Mouse (Mus musculus): Measurements from ENCODE around the gene Slc35b1. TPM values are rescaled to one million over a fixed set of nuclear protein-coding genes. Genes with fewer than 3 reads are reported as not detected.

Slc35b1 gene
- total RNA-seq, 2 experiments from 2014 or later = 43.9 to 44.1 TPM

DNA sequence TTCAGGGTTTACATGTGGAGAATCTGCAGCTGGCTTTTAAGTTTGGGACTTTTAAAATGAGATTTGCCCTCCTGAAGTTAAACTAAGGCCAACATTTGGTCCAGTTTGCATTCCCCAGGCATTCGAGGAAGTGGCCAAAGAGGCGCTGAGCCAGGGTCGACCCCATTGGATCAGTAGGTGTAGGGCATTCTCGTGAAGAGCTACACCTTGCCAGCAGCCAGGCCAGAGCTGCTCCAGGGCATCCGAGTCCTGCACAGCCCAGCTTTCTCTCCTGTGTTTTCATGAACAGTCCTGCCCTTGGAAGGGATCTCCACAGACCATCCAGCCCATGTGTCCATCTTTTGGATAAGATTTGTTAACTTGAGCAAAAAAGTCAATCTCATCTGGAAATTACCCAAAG, 20.1 kb upstream of the Slc35b1 start:
- no peak for DNase-seq (ENCODE audit: low spot score)

DNA sequence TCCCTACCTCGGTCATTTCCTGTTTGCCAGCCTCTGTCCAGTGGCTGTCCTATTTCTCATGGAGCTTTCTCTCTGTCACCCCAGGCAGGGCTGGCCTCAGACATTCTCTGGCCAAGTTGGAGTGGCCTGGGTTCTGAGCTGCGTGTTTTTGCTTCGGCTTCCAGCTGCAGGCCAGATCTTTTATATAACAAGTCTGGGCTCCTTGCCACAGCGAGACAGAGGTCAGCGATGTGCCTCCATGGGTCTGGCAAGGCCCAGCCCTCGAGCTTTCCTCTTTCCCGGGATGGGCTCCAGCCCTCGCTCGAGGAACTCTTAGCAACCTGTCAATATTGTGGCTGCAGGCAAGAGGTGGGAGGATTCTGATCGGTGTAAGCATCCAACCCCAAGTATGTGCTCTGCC, 18.9 kb upstream of the Slc35b1 start:
- peak; percentile 94 for DNase-seq (ENCODE audit: low spot score)

DNA sequence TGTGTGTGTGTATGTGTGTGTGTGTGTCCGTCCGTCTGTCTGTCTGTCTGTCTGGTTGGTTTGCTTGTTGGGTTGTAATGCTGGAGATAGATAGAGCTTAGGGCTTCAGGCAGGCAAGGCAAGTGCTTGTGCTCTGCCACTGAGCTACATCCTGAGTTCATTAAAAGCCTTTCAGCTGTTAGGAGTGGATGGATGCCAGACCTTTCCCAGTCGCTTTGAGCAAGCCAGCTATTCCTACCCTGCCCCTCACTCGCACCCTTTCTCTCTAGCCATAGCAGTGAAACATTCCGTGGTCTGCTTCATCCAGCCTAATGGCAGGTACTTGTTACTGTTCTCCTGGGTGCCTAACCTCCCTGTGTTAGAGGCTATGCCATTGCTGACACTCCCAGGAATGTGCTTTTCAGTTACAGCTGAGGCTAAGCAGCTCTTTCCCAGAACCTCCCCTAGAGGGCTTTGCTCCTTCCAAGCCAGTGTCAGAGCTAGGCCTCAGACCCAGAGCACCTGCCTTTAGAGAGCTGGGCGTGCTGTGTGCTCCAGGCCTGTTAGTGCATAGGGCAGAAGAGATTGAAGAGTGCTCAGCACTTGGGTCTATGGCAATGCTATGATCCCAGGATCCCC, 18.1 kb upstream of the Slc35b1 start:
- DNase-seq (ENCODE audit: low spot score) = peak; percentile 43

DNA sequence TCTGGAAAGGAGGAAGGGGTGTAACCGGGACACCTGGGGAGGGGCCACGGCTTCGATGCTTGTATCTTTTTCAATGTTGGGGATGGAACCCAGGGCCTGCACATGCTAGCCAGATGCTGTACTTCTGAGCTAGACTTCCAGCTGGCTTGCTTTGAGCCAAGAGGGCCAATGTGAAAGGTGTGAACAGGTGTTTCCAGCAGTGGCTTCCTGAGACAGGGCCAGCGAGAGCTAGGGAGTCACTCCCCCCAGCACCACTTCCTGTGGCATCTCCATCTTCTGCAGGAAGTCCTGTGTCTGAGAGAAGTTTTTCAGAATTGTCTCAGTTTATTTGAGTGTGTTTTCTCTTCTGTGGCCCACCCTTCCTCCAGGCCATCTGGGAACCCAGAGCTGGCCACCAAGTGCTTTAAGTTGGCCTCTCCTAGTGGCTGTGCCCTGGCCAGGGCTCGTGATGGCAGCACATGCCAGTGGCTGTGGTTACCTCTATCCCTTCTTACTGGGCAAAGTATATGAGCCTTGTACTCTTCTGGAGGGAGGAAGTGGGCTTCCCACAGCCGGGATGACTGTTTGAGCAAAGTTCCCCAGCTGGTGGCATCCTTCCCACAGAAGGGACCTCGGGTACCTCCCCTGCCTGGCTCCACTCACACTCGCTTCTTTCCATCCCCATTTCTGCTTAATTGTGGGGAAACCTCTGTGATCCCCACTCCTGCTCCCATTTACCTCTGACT, 17.3 kb upstream of the Slc35b1 start:
- no peak for DNase-seq (ENCODE audit: low spot score)

DNA sequence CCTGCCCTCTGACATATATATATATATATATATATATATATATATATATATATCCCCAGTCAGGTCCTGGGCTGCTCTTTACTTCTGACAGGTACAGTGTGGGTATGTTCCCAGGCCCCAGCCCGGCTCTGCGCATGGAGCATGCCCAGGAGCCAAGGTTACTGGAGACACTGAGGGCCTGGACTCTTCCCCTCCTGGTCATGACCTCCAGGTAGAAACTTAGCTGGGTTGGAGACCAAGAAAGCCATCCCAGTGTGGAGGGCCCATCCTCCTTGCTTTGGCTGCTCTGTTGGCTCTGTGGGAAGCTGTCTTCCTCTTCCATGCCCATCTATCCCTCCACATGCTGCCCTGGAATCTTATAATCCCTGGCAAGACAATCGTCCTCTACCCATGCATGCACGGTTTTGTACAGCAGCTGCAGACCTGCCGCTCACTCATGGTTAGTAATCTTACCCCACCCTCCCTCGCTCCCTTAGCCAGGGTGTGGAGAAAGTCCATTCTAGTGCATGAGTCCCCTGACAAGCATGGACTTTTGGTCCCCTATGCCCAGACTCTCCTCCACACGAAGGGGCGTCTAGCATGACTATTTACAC, 16.2 kb upstream of the Slc35b1 start:
- DNase-seq (ENCODE audit: low spot score) = no peak

DNA sequence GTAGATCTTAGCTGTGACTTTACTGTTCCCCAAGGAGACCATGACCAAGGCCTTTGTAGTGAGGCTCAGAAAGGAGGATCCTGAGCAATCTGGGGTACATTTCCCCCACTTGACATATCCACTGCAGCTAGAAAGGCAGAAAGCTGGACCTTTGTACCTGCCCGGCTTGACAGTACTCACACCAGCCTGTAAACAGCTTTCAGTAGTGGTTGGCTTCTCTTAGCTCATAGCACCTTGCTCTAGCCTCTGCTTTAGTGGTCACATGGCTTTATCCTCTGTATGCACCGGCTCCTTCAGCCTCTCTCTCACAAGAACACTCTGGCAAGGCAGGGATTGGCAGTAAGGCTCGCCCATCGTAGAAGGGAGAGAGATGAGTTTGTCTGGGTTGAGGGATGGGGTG, 15.6 kb upstream of the Slc35b1 start:
- no peak for DNase-seq (ENCODE audit: low spot score)

DNA sequence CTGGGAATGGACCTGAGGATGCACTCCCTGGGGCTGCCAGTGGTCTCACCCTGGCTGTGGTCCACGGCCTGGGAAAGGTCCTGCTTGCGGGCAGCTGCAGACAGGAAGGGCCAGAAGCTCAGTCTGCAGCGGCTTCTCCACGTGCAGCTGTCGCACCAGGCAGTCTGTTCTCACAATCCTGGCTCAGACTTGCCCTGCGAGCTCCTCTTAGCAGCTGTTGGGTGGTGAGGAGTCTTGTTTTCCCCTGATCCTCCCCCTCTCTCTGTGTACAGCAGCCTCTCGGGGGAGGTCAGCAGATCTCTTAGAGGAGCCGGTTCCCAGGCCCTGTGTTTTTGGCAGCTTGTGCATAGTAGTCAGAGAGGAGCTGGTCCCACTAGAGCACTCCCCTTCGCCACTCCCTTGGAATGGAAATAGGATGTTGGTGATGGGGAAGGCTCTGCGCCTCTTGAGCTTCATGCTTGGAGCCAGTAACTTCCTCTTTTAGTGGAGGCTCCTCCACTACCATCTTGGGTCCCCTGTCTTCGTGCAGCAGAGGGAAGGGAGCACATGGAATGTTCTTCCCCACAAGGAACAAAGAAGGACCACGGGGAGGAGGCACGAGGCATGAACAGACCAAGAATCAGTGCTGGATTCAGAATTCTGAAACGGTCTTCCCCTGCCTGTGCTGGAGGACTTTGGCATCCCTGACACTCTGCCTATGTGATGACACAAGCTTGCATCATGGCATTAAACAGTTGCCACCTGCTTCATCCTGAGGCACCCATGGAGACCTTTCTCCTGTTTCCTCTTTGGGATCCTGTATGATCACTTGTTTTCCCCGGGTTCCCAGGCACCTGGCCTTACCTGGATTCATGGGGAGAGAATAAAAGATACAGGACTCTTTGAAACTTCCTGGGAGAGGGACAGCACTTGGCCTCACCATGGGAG, 14.3 kb upstream of the Slc35b1 start:
- peak; percentile 79 for DNase-seq (ENCODE audit: low spot score)

DNA sequence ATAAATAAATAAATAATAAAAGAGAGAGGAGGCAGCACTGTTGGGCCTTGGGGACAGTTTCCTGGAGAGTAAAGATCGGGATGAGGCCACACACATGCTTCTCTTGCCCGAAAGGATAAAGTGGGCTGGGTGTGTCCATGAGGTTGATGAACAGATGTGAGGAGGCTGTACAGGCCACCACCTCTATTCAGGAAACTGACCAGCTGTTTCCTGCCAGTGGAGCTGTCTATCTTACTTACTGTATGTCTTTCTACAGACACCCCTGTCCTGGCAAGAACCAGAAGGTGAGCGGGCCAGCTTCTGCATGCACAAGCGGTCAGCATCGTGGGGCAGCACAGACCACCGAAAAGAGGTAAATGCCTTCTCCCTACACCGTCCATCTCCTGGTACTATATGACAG, 13.3 kb upstream of the Slc35b1 start:
- DNase-seq (ENCODE audit: low spot score) = no peak

DNA sequence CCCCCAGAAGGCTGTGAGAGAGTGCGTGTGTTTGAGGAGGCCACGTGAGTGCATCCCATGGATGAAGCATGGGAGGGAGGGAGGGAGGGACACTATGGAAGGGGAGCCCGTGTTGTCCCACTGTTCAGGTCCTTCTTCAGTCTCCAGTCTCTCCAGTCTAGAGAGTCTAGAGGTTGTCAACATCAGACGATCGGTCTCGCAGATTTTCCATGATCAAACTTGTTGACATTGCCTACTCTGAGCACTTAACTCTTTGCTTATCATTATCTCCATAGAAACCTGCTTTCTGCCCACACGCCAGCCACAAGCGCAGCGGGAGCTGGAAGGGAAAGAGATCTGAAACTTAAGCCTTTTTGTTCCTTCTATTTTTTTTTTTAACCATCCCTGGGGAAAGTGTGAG, 5.6 kb upstream of the Slc35b1 start:
- DNase-seq (ENCODE audit: low spot score) = no peak

DNA sequence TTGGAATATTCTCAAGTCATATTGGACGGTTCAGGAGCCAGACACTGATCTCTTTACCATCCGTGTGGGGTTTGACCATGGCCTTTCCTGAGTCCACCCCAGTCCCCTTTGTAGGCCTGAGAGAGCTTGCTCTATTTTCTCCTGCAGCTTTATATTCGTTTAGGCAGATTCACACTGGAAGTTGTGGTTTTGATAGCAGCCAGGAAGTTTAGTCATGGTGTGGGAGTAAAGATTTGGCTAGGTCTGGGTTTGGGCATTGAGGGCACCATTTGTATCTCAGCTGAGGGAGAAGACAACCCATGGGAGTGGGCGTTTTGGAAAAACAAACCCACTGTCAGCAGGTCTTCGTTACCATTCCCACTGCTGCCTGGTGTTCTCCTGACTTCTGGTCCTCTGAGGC, 4.9 kb upstream of the Slc35b1 start:
- no peak for DNase-seq (ENCODE audit: low spot score)

DNA sequence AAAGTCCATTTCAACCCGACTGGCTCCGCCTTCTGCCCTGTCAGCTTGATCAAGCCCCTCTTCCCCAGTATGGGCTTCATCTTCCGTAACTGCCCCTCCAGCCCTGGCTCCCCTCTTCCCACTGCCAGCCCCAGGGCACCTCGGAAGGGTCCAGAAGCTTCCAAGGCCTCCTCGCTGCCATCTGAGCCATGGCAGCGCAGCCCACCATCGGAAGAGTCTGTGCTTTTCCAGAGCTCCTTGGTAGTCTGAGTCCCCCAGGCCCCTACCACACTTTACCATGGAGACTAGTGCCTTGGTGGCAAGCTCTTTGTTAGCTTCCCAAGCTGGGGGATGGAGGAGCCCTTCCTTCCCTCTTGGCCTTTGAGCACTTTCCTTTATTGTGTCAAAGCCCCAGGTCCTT, 3.8 kb upstream of the Slc35b1 start:
- DNase-seq (ENCODE audit: low spot score) = no peak

DNA sequence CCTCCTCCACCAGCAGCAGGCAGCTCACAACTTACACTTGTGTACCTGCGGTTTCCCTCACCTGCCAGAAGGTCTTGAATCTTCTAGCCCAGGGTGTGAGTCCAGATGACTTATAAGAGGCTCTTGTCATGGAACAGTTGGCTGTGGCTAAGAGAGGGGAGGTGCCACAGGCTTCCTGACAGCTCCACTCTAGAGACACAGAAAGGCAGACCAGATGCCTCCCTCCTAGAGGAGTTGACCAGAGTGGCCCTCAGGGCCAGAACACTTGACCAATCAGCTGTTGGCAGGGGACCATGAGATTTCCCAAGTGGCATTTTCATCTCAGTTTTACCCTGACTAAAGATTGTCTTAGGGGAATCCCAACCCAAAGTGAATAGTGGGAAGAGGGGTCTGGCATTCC, 3.3 kb upstream of the Slc35b1 start:
- DNase-seq (ENCODE audit: low spot score) = no peak

DNA sequence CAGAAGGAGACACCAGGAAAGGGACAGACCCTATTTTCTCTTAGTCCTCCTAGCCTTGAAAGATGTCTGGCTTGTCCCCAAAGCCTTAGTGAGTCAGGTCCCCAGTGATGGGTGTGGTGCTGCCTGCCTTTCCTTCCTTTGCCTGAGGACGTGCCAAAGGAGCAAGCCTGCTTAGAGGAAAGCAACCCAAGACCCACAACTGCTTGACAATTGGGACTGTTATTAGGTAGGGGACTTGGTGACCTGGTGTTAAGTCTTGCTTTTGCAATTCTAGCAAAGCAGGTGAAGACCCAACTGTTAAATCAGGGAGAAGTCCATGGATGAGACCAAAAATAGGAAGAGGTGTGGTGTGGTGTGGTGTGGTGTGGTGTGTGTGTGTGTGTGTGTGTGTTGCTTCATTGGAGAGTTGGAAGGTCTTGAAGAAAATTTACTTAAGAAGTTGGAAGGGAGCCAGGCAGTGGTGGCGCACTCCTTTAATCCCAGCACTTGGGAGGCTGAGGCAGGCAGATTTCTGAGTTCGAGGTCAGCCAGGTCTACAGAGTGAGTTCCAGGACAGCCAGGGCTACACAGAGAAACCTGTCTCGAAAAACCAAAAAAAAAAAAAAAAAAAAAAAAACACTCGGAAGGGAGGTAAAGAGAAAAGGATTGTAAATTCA, 1.0 kb upstream of the Slc35b1 start:
- DNase-seq (ENCODE audit: low spot score) = peak; percentile 80

DNA sequence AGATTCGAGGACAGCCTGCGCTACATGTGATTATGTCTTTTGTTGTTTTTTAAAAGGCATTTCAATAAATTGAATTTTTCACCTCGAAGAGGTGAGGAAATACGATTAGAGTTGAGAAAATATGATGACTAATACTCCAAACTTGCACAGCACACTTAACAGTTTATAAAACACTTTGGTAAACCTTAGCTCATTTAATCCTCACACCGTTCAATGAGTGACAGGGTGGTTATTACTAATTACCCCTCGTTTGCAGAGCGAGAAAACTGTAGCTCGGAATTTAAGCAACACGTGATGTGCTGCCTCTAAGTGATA, 531 bp upstream of the Slc35b1 start:
- DNase-seq (ENCODE audit: low spot score) = no peak

DNA sequence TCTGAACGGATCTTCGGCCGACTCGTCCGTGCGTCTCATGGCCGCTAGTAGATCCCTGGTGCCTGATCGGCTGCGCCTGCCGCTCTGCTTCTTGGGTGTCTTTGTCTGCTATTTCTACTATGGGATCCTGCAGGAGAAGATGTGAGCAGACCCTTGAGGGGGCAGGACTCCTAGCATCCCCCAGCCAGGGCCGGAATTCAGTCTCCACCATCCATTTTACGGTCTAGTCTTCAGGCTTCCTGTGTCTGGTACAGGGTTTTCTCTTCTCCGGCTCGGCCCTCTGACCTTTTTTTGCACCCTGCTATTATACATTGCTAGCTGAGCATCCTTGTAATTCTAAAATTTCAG, 455 bp downstream of the Slc35b1 start:
- no peak for DNase-seq (ENCODE audit: low spot score)

DNA sequence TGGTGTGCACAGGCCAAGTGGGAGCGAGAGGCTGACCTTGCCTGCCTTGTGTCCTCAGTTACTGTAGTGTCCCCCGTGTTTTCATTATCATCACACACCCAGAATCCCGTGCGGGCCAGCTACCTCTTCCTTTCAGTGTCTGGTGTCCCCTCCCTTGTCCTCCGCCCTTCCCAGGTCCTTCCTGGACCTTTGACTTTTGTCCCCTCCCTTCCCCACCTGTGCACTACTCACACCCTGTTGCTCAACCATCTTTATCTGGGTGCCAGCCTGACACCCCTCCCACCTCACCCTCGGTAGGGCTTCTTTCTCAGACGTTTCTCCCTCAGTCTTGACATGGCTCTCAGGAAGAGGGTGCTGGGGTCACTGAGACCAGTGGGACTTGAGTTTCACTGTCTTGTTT, 2.9 kb downstream of the Slc35b1 start:
- DNase-seq (ENCODE audit: low spot score) = no peak

DNA sequence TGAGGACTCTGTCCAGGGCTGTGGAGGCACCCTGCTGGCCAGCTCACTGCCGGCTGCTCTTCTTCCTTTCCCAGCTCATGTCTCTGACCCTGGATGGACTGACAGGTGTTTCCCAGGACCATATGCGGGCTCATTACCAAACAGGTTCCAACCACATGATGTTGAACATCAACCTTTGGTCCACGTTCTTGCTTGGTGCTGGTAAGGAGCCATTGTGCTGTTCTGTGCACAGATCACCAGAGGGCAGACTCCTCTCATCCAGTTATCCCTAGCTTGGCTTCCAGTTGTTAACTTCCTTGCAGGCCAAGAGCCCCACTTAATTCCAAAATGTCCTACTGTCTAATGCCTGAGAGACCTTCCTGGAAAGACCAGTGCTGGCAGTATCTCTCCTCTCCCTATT, 4.5 kb downstream of the Slc35b1 start:
- DNase-seq (ENCODE audit: low spot score) = no peak

DNA sequence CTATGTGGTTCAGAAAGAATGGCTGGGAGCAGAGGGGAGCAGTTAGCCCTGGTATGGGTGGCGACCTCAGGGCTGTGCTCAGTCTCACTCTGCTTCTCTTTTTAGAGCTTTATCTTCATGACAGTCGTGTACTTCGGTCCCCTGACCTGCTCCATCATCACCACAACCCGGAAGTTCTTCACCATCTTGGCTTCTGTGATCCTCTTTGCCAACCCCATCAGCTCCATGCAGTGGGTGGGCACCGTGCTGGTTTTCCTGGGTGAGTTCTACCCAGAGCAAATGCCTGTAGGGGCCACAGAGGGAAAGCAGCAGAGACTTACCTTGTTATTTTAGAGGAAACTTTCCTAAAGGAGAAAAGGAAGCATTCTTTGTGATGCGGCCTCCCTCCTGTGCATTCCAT, 5.9 kb downstream of the Slc35b1 start:
- DNase-seq (ENCODE audit: low spot score) = no peak

DNA sequence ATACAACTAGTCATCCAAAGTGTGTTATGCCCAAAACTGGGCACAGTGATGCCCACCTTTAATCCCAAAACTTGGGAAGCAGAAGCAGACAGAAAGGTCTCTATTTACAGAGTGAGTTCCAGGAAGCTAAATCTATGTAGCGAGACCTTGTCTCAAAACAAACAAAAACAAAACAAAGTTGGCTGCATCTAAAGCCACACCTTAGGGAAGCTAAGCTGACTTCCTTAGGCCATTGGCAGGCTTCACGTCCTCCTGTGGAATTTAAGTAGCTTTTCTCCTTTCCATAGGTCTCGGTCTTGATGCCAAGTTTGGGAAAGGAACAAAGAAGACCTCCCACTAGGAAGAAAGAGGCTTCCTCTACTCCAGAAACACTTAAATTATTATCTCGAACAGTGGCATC, 6.7 kb downstream of the Slc35b1 start:
- no peak for DNase-seq (ENCODE audit: low spot score)

DNA sequence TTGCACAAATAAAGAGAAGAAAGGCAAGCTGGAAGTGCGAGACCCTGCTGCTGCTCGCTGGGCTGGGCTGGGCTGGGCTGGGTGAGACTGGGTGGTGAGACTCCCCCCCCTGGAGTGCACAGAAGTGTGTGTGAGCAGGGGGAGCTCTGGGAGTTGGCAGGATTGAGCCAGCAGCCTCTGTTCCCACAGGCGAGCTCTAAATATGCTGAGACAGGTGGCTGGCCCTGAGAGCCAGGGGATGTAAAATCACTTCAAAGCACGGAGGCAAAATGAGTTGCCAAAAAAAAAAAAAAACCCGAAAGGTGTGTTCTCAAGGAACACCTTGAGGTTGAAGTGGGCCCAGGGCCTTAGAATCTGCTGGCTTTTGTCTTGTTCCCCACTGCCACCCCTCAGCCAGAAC, 7.3 kb downstream of the Slc35b1 start:
- DNase-seq (ENCODE audit: low spot score) = peak; percentile 63

DNA sequence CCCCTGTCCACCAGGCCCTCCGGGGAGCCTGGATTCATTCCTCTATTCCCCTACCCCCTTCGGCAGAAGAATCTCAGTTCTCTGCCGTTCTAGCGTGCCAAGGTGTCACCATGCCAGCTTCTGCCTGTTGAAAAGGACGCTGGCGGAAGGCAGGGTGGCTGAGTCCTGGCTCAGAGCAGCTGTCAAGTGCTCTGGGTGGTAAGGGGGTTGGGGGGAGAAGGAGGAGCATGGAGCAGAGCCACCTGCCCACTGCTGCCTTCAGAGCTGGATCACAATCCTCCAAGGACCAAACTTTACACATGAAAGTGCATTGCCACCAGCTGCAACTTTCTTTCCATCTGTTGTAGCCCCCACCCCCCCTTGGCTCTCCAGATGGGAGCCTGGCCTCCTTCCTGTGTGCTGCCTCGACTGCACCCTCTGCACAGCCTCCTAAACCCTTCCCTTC, 7.8 kb downstream of the Slc35b1 start:
- peak; percentile 58 for DNase-seq (ENCODE audit: low spot score)

Data from gastrocnemius, adult 18-20 months (tissue).